Mouse (Mus musculus) spleen, embryonic (tissue): Measurements from ENCODE around the gene Tead1.

Experiments
- CTCF ChIA-PET: fragments of 350-600 bp; sonication (Branson Sonifier 250); formaldehyde crosslinking; loops from one replicate; lab custom pipeline; 2022; lab: Charles Lee

Gene Tead1

DNA sequence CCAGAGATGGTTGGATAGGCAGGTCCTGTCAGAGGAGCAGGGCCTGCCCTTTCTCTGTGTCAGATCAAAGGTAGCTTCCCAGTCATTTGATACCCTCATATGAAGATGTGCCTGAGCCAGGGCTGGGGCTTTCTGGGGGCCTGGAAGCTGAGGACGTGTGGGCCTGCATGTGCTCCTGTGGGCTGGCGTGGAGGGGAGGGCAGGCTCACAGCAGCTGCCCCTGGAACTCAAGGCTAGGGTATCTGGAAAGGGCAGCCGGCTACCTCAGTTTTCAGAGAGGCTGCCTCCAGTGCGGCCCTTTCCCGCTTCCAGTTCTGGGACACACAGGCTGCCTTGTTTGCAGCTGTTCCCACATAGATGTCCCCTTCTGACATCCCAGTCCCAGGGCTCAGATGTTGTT is 96.7 kb downstream of the Tead1 start:
- CTCF ChIA-PET: no interaction called here

DNA sequence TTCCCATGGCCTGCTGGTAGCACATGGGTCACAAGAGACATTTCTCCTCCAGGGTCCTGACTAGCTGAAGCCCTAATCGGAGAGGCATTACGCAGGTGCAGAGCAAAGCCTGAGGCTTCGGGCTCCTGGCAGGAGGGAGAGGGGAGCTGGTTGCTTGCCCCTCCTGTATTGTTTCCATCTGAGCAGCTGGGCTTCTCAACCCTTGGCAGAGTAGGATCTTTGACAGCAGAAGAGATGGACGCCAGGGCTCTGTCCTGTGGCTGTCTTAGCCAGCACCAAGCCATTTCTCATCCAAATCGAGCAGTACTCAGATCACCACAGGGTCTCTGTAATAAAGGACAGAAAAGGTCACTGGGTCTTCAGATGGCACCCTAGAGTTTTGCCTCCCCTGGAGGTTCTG is 97.6 kb downstream of the Tead1 start:
- CTCF ChIA-PET: no interaction called here

DNA sequence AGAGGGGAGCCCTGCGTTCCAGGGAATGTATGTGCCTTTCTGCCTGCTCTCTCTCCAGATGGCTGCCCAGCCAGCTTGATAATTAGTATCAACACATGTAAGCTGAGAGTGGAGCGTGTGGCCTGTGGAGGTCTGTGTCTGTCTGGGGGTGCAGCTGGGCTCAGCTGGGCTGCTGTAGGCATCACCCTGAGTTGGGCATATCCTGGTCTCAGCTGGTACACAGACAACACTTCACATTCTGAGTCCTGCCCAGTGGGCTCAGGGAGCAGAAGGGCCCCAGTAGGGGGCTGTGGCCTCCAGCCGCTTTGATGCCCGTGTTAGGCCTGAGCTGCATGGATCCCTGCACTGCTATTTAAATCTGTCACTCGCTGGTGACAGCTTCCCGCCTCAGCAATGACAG is 100.5 kb downstream of the Tead1 start:
- CTCF ChIA-PET: no interaction called here

DNA sequence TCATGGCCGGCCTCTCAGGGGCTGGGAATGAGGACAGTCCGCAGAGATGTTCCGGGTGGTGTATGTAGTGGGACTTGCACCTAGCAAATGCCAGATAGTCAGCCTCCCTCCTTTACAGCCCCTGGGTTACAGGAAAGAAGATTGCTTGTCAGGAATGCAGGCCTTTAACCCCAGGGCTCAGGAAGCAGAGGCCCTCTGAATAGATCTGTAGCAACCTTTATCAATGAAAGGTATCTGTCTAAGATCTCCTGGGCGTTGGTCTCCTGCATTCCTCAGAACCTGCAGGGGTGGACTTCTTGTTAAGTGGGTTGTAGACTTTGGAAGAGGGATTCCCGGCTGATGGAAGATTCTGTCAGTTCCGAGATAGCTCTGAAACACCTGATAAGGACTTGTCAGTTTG is 101.8 kb downstream of the Tead1 start:
- CTCF ChIA-PET: no interaction called here

DNA sequence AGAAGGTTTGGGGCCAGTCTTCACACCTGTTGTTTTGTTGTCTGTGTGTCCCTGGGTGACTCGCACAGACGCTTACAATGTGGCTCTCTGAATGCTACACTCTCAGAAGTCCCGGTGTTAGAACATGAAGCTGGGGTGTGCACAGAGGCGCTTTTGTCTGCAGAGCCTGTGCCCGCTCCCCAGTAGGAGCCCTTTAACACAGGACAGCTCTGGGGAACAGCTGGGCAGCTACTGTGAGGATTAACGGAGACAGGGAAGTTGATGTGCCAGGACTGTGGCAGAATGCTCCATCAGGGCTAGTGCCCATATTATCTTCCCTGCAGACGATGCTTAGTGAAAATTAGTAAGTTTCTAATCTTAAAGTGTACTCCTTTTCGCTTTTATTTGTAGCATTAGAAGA is 102.9 kb downstream of the Tead1 start:
- CTCF ChIA-PET: no interaction called here

DNA sequence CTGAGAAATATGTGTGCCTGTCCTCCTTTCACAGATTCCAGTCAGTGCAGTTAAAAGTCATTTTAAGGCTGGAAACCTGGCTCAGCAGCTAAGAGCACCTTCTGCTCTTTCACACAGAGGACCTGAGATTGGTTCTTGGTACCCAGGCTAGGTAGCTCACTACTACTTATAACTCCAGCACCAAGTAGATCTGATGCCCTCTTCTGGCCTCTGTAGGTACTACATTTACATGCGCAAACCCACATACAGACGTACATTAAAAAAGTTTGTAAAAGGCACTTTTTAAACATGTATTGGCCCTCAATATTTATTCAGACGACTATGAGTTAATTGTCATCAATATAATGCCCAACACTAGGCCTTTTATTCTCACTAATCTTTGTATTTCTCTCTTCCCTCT is 105.2 kb downstream of the Tead1 start:
- CTCF ChIA-PET: no interaction called here

DNA sequence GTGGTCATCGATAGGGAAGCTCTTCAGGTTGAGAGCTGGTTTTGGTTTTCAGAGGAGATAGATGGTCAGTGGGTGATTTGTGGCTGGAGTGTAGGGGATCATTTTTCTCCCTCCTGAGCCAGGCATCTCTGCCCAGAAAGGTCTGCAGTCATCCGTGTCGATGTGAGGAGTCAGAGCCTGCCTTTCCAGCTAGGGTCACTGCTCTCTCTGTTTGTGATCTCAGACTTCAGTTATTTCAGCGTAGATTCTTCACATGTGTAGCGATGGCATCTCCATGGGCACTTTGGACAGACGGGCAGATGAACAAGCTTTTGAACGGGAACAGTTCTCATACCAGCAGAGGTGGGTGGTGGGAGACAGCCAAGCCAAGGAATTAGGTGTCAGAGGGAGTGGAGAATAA is 106.2 kb downstream of the Tead1 start:
- CTCF ChIA-PET: no interaction called here

DNA sequence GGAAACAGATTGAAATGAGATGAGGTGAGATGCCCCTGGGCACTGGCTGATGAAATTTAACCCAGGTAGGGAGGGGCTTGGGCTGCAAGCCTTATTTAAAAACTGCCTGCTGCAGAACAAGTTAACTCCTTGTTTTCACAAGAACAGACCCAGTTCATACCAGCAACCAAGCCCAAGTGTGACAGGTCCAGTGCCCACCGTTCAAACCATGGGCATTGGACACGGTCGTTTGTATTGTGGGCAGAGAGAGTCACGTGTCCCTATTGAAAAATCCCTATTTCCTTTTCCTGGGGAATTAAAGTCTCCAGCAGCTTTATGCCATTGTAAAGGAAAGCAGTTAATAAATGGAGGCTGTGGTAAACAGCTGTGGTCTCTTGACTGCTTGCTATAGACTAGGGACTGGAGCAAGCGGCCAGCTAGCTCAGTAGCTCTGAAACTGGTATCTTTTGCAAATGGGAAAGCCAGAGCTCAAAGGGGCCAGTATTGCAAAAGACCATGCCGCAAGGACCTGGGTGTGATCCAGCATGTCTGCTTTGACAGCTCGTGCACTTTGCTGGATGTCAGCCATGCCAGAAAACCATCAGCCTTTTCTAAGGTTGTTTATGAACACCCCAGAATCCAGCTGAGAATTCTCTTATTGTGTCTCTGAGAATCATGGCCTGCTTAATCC is 107.6 kb downstream of the Tead1 start:
- CTCF ChIA-PET: no interaction called here

DNA sequence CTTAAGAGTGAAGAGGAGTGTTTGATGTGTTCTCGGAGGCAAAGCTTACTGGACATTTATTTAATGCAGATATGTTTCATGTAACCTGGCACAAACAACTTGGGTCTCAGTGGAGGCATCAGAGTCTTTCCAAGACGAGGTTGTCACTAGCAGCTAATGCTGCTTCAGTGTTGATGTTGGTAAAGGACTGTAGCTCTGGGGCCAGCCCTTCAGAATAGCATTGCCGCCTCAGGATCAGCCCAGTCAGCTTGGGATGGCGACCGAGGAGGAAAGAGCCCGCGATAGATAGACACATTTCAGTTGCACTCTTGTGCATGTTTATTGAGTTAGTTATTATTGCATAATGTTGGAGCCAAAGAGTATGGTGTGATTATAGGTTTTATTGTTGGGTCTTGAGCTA is 108.2 kb downstream of the Tead1 start:
- CTCF ChIA-PET: no interaction called here

DNA sequence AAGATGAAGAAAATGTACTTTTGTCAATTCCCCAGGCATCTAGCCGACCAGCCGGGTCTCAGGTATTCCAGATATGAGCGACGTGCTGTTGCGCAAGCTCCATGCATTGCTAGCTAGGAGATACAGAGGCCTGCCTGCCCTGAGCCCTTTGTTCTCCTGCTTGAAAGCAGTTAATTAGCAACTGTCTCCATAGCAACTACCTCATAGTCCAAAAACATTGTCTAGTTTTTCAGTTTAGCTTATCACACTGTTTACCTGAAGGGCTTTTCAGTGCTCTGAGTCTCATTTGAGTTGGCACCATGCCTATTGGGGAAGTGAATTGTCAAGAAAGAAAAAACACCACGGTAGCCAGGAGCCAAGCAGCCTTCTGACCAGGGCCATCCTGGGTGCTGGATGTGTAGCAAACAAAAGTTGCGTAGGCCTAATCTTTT is 109.2 kb downstream of the Tead1 start:
- CTCF ChIA-PET: no interaction called here

DNA sequence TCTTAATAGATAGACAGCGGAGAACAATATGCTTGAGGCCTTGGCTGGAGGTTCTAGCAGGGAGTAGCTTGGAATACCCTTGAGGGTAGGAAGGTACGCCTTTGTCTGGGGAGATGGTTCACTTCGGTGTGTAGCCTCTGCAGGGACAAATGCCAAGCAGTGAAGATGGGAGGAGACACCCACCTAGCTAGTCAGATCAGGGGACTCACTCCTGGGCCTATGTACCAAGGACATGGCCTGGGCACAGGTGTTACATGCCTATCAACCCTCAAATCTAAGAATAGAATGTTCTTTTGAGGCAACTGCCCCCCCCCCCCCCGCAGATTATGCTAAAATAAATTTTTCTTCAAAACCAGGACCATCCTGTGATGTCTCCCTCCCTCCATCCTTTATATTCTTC is 110.6 kb downstream of the Tead1 start:
- CTCF ChIA-PET: no interaction called here

DNA sequence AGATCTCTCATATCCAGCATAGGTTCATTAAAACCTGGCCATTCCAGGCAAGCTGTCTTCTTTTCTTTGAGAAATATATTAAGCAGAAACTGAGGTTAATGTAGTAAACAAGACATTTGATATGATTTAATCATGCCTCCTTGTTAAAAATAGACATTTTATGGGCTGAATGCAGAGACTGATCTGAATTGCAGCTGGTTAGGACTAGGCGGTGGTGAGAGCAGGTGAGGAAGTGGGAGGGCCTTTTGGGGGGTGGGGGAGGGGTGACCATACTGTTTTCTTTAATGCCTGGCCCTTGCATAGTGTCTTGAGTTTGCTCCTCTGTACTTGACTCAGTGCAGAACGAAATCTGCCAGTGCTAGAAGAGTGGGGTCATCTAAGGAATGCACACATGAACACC is 111.2 kb downstream of the Tead1 start:
- CTCF ChIA-PET: no interaction called here

DNA sequence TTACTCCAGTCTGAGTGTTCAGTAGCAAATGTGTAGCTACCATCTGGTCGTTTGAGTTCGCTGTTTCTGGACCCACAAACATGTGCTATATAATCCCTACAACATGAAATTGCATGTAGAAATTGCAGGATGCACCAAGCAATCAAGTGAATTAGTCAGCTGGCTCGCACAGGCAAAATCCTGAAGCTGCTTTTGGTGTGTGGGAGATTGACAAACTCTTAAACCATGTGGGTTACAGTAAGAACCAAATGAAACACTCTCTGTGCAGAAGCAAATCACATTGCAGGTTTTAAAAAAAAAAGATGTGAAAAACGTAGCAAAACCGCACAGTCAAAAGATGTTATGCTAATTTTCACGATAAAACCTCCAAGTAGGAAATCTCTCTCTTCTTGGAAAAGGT is 113.6 kb downstream of the Tead1 start:
- CTCF ChIA-PET: no interaction called here

DNA sequence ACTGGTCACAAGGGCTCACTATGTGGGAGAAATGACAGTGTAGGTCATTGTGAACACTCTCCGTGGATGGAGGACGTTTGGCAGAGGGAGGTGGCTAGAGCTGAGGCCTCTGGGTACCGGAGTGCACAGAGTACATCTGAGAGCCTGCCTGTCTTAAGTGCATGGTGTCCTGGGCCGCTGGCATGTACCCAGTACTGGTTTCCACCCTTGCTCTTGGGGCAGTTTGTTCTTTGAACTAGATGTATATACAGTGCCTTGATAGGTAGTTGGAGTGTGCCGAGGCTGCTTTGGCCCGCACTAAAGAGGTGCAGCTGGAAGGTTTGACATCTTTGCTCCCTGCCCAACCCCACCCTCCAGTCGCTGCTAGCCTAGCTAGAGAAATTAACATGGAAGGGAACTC is 114.8 kb downstream of the Tead1 start:
- CTCF ChIA-PET: no interaction called here

DNA sequence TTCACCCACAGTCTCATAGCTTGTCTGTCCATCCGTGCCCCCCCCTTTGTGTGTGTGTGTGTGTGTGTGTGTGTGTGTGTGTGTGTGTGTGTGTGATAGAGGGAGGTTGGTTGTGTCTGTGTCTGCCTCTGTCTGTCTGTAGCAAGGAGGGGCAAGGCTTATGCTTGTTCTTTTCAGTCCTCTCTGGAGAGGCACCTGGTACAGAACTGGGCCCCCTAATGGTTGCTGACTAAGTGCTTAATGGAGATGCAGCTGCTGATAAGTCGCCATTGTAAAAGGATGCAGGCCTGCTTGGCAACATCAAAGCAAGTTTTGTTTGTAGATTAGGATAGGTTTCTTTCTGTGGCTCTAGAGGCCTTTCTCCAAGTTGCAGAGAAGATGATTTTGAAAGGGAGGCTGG is 115.4 kb downstream of the Tead1 start:
- CTCF ChIA-PET: no interaction called here

DNA sequence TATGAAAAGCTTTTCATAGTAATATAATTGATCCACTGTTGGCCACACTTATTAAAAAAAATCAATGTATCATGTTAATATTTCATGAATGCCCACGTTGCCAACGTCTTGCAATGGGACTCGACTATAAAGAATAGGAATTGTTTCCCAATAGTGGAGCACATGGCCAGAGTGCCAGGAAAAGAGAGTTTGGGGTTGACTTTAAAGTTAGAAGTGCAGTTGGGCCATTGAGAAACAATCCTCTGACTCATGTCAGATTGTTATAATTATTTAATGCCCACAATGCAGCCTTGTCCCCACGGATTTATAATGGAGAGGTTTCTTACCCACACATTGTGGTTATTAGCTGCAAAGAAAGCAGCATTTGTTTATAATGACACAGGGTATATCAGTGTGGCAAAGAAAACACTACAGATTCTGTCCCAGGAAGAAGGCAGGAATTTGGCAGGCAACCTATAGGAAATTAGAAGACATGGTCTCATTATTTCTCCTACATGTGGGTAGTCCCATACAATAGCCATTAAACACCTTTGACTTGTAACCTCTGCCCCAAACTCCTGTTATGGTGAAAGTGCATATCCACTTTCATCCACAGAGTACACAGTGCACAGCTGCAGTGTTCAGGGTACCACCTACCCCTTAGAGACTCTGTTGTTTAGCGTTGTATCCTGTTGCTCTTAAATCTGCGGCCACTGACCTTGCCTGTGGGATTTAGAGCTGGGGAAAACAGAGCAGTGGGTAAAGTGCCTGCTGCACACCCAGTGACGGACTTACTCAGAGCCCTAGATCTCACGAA is 118.6 kb downstream of the Tead1 start:
- CTCF ChIA-PET: no interaction called here

DNA sequence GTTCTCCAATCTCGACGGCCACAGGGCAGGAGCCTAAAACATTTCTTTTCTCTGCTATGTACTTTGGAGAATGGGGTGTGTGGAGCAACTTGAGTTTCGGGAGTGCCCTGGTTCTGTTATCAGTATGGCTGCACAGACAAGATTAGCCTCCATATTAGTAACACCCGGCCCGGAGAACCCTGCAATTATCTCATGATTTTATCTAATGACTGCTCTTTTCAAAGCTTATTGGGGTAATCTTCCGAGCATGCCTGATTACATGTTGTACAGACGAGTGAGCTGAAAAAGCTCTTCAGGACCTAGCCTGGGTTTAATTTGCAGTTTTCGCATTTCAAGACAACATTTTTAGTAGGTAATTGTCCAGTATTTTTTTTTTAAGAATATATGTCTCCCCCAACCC is 122.6 kb downstream of the Tead1 start:
- CTCF ChIA-PET: no interaction called here

DNA sequence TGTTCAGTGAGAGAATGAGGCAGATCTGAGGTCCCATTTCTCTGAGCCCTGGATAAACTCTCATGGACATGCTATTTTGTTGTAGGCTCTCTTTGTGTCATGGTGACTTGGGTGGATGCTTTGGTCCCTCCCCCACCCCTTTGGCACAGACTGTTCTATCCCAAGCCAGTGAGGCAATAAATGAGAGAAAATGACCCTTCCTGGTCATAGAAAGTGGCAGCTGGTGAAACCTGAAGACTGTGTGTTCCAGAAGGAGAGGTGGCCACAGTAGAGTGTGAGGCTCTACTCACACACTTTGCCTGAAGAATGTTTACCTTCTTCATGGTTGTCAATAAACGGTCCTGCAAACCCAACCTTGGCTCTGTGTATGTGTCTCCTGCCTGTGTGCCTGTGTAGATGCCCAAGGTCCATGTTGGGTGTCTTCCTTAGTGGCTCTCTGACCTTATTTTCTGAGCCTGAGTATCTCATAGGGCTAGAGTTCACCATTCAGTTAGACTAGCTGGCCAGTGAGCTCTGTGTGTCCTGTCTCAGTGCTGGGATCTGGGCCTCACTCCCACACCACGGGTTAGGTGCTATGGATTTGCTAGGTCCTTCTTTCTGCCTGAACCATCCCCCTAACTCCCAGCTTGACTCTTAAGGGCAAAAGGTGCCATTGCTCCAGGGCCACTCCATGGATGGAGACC is 127.7 kb downstream of the Tead1 start:
- CTCF ChIA-PET: no interaction called here

DNA sequence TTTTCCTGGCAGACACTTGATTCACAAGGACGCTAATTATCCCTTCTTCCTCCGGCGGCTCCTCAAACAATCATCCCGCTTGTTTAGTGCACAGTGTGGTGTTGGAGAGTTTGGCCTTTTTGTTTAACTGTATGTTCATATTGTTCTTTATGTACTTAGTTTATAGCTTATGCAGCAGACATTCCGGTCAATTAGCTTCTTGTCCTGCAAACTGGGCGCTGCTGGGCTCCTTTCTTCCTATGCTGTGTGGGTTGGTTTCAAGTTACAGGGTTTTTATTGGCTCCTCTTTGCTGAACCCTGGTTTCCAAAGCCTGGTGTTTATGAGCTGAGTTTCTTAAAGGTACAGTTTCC is 128.3 kb downstream of the Tead1 start:
- CTCF ChIA-PET: no interaction called here

DNA sequence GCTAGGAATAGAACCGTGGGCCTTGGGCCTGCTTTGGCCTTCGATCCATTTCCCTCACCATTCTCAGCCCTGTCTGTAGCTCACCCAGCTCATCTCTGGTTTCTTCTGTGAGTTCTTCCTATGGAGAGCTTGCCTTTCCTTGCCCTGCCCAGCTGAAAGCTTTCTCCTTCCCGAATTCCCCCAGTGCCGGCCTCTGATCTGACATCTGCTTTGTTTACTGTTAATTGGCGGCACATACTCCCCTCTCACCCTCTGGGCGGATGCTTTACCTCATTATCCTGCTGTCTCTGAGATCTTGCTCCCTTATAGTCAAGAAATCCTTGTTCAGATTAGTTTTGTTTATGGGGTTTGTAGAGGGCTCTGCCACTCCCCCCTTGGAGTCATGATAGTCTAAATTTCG is 131.6 kb downstream of the Tead1 start:
- CTCF ChIA-PET: no interaction called here

DNA sequence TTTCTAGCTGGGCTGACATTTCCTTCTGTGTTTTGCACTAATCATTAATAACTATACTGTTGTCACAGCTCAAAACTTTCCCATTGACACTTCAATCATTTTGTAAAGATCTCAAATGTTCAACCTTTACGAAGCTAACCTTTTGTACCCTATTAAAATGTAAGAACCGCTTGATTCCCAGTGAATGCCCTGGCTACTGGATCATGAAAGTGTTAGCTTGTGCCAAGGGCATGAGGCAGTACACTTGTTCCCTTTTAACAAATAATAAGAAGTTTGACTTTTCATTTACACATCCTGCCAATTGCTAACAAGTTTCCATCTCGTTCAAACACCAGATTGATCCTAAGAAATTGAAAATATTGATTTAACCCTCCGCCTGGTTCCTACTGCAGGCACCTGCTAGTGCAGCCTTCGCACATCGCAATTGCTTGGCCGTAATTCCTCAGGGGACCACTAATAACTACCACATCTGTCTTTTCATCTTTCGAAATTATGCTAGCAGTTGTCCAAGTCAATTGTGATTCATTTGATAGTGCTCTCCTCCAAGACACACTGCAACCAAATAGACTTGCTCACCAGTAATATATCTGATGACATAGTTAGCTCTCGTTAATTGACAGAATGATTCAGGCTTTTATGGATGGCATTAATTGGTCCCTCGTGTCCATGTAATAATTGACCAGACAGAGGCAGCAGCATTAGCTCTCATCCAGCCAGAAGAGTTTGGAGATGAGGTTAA is 133.1 kb downstream of the Tead1 start:
- CTCF ChIA-PET: no interaction called here

DNA sequence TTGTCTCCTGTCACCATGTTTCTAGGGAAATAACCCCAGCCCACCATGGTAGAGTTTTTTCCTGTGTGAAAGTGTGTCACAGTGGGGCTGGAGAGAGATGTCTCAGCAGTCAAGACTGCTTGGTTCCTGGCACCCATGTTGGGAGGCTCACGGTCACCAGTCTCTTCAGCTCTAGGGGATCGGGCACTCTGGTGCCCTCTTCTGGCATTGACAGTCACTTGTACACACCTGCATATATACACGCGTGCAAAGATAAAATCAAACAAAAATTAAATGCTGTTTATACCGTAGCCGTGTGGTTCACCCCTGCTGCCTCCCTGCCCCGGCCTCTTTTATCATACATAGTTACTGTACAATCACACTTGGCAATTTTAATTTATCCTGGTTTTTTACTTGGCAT is 134.0 kb downstream of the Tead1 start:
- CTCF ChIA-PET: no interaction called here
